Mouse (Mus musculus): ENCODE measurements around the gene Nol3.
A peak's percentile ranks its signal among the peaks of the same experiment; 100 is the strongest.
"Not testable (repeated sequence)": the region's sequence is repeated elsewhere in the genome, so short reads cannot be mapped to it uniquely, and the experiment has no call there.

The Nol3 gene

DNA sequence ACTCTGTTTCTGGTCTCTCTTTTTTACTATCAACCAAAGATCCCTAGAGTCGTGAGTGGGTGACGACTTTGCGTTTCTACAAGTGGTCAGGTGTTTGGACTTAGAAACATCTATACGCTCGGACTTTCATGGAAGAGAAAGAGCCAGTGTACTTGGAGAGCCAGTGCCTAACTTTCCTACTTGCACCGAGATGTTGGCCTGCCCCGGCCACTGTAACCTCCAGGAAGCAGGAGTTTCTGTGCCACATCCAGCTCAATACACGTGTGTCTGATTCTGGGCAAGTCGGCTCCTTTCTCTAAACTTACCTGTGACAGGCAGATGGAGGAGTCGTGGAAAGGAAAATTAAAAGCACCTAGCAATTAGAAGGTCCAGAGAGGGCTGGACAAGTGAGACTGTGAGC lies at the start of gene Nol3:
Gene Nol3, plus strand, starts transcription at position 301 of the 400 bp plus-strand sequence.
- no peak for DNase-seq (ENCODE audit: low spot score)

DNA sequence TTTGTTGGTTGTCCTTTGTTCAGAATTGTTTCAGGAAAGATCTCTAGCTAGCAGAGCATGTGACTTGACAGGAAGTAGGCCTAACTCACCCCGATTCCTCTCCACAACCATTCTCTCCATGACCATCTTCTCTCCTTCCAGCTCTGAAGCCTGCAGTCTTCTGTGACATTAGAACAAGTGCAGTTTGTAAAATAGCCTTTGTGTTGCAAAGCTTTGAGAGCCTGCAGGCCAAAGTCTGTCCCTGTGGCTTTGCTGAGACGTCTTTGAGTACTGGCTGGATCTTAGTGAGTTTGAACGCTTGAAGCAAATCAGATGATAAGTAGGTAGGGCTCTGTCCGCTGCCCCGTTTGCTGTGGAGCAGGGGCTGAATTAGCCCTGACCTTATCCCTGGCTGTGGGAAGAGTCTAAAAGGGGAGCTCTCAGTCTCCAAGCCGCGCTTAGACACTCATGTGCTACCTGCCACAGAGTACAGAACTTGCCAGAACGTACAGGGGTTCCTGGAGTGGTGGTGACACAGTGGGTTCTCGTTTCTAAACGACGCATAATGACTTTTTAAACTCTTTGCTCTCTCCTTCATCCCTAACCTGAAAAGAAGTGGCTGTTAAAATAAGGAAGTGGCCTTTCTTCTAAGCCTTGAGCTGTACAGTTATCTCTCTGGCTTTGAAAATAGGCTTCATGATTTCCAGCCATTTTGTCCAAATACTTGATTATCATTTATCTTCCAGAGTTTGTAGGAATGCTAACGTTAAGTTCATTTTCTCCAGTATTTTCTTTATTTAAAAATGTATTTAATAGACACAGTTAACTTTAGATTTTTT lies 44.2 kb upstream of the Nol3 start:
- DNase-seq (ENCODE audit: low spot score): no peak

DNA sequence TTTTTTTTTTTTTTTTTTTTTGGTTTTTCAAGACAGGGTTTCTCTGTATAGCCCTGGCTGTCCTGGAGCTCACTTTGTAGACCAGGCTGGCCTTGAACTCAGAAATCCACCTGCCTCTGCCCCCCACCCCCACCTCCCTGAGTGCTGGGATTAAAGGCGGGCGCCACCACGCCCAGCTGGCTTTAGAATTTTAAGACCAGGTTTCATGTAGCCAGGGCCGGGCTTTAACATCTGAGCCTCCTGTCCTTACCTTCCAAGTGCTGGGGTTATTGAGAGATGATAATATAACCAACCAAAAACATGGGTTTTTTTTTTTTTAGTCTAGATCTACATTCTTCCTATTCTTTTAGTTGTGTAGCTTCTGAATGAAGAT lies 43.6 kb upstream of the Nol3 start:
- DNase-seq (ENCODE audit: low spot score): not testable (repeated sequence)

DNA sequence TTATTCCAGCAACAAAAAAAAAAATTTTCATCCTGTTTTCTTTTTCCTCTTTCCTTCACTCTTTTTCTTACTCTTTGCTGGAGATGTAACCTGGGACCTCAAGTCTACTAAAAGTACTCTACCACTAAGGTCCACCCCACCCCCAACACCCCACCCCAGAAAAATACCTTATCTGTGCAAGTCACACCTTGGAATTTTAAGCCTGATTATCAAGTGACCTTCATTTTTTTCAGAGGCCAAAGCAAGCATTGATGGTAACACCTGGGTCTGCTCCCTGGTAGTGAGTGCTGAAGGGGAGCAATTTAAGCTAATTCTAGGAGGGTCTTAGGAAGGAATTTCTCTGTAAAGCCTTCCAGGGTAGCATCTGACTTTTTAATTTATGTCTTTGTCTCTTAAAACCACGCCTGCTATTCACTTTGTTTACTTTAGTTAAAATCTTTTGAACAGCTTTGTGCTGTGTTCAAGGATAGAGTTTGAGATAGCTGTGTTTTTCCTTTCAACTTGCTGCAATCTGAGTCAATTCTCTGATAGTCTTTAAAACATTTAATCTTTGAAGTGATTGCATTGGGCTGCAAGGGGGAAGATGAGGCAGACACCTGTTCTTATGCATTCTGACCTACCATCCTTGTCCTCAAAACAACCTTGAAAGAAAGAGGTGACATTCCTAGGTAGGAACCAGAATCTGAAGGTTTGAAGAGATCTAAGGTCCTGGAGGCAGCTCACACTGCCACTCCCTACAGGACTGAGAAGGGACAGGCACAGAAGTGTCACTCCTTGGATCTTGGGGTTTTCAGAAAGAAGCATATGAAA lies 42.6 kb upstream of the Nol3 start:
- no peak for DNase-seq (ENCODE audit: low spot score)

DNA sequence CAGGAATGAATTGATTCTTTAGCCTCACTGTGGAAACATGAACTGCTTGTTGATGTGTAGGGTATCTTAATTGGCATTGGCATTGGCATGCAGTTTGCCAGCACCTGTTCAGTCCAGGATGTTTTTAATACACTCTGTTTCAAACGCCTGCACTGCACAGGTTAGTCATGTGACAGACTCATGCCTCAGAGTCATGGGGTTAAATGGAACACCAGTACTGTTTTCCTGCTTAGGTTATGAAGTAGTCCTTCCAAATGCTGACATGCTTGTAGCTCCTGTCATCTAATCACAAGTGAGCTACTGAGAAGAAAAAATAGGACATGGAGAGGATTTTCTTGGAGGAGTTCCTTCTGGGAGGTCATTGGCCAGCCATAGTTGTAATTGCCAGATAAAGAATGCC lies 40.7 kb upstream of the Nol3 start:
- no peak for DNase-seq (ENCODE audit: low spot score)

DNA sequence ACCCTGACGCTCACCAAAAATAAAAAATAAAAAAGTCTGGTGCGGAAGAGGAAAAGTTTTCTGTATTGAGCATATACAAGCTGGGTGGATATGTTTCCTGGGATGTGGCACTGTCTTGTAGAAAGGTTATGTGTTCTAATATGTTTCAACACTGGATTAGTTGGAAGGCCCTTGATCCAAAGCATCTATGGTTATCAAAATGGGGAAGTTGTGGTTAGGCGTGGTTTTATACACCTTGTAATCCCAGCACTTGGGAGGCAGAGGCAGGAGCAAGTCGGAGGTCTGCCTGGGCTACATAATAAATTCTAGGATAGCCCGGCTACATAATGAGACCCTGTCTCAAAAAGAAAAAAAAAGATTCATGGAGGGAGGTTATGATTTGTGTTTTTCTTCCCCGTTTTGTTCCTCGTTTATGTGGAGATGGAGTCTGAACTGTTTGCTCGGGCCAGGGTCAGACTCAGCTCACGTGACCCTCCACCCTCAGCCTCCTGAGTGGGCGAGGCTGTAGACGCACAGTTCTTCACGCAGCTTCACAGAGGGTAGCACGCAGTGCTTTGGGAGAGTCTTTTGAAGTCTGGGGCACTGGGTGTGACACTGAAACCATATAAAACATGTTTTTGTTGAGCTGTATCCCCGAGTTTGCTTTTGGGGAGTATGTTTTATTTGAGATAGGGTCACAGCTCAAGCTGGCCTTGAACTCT lies 38.3 kb upstream of the Nol3 start:
- no peak for DNase-seq (ENCODE audit: low spot score)

DNA sequence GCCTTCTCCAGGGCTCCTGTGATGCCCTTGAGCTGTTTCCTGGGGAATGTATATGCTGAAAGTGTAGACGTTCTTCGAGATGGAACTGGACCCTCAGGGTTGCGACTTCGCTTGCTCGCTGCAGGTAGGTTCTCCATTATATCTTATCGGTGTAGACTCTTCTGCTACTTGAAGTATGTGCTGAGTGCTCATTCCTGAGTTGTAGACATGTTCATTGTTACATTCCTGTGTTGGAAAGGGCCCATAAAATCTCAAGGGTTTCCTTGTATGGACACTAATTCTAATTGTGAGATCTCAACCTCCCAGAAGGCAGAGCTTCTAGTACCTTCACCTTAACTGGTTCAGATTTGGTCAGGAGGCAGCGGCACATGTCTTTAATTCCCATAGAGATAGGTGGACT lies 34.9 kb upstream of the Nol3 start:
- DNase-seq (ENCODE audit: low spot score): no peak

DNA sequence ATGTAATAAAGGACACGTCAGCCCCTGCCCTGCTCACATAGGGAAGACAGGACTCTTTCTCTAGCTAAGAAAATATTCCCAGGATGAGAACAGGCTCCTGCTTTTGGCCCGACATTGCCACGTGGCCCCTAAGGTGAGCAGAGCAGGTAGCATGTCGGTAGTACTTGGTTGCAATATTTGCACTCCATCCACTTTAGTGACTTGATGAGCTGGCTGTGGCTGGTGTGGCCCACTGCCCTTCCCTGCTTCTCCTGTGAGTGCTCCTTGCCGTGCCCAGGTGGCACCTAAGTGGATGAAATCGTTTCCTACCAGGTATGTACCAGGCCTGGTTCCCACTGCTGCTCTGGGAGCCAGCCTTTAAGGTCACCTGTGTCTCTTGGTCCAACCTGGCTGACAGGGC lies 24.0 kb upstream of the Nol3 start:
- no peak for DNase-seq (ENCODE audit: low spot score)

DNA sequence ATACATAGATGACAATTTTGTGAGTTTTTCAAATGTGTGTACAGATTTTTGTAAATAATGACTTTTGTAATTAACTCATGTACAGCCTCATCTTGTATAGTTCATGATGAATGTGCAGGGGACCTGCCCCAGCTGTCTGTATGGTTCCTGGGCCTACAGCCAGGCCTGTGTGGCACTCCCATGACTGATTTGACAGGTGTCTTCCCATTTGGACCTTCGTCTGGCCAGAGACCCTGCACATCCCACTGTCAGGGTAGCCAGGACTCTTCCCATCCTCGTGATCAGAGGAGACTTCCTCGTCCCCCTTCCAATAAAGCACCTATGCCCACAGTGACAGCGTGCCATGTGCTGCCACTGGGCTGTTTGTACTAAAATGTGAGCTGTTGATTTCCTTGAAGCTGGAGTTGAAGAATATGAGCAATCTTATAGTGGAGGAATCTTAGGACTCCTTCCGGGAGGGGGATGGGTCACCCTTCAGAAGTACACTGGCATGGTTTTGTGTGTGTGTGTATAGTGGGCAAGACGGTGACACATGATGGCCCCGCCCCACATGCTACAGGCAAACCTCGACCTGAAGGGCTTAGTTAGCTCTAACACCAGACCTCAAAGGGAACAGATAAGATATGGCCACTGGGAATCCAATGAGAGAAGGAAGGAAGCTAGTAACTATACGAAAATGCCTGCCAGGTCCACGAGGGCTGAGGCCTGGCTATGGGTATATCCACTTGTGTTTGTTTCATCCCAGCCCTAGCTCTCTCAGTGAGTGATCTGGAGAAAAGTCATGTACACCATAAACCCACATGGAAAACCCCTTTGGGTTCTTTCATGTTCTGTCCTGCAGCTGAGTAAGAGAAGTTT lies 23.0 kb upstream of the Nol3 start:
- DNase-seq (ENCODE audit: low spot score): no peak

DNA sequence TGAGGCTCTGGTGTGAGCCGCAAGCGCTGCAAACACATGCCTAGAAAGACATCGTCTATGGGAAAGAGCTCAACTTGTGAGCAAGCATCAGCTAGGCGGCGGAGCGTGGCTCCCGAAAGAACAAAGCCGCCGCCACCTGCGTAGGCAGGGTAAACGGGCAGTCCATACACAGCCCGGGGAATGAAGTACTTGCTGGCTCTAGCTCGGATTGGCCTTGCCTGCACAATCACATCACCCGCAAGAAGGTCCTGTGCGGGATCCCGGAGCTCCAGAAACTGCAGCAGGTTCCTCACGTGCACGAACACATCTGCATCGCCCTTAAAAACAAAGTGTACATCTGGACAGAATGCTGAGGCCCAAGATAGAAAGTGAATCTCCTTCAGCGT lies 22.2 kb upstream of the Nol3 start:
- no peak for DNase-seq (ENCODE audit: low spot score)

DNA sequence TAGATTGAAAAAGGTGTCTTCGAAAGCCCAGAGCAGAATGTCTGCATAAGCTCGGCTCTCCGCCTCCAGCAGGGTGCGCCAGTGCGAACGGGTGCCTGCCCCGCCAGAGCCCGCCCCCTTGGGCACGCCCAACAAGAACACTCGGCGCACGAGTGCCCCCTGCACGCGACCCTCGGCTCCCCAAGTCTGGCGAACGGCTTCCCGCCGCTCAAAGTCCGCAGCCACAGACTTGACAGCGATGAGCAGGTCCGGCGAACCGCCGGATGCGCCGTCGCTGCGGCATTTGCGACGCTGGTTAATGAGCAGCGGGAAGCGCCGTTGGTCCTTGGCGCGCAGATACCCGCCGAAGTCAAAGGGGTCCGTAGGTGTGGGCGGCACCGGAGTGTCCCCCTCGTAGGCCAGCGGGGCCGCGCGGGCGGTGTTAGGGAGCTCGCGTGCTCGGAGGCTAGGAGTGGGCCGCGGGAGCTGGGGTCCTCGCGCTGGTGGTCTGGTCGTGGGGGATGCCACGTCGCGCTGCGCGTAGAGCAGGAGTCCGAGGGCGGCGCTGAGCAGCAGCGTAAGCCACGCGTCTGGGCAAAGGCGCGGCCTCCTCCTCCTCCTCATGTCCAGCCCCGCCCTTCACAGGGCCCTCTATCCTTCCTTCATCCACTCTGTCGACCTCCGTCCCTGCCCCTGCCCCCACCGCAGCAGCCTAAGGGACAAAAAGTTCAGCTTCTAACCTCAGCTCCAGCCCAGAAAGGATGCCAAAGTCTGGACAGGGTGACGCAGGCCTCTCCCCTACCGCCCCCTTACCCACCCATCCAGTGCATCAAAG lies 21.6 kb upstream of the Nol3 start:
- peak; percentile 89 for DNase-seq (ENCODE audit: low spot score)

DNA sequence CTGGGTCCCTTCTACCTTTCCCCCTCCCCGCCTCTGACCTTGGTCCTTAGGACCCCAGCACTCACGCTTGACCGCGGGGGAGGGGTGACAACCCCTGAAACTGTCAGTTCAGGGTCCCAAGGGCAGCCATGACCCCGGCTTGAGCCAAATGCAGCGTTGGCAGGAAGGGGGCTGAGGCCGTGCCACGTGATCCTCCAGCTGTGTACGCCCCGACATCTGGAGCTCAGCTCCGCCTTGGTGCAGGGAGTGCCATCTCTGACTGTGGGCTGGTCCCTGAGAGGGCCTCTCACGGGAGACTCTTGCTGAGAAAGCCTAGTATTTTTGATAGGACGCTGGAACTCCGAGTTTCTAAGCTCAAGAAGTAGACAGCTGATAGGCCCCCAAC lies 21.0 kb upstream of the Nol3 start, which contains the start of gene B3gnt9:
Gene B3gnt9, minus strand, starts transcription at position 188 of the 385 bp plus-strand sequence.
- DNase-seq (ENCODE audit: low spot score): peak; percentile 79

DNA sequence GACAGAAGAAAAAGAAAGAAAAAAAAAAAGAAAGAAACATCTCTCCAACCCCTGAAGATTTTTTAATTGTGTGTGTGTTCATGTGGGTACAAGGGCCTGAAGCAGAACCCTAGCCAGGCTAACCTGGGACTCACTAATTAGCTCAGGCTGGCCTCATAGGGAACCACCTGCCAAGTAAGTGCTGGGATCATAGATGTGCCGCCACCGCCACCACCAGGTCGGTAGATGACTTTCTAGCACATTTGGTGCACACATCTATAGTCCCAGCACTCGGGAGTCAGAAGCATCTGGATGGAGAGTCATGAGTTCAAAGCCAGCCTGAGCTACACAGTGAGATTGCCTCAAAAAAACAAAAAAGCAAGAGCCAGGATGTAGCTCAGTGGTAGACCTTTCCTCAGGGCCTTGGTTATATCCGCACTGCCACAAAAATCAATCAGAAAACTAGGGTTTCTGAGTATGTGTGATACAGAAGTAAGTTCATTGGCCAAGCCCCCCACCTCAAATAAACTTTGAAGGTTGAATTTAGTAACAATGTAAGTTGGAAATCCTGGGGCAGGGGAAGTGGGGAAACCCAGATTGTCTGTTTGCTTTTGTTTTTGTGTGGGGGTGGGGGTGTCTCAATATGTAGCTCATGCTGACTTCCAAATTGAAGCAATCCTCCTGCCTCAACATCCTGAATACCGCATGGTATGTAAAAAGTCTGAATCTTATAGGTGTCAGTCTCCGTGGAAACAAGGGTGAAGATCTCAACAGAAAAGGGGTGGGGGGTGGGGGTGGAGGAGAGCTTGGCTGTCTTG lies 18.4 kb upstream of the Nol3 start:
- no peak for DNase-seq (ENCODE audit: low spot score)

DNA sequence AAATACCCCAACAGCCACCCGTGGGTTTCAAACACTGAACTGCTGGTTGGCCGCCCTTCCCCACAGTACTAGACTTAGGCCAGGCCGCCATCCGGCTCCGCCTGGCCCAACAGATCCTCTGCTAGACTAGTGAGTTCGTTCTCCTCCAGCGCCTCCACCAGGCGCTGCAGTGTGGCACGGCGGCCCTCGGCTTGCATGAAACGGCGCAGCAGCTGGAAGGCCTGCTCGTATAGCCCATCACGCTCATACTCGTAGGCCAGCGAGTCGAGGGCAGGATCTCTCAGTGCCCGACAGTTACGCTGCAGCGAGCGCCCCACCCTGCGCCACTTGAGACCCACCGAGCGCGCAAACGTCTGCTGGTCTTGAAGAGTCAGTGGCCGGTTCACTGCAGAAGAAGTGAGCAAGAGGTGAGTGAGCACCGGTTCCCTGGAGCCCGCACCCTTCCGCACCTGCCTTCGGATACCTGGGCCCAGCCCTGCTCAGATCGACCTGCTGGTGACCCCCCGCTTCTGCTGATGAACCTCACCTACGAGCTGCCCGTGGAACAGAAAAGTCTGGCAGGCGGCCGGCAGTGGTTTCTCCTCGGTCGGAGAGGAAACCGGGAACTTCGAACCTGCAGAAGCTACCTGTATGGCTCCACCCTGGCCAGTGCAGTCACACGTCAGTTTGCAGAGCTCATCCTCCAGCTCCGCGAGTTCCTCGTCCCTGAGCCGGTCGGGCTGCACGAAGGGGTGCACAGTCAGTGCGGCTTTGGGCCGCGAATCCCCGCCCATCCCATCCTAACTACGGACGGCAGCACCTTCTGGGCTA lies 16.8 kb upstream of the Nol3 start:
- no peak for DNase-seq (ENCODE audit: low spot score)

DNA sequence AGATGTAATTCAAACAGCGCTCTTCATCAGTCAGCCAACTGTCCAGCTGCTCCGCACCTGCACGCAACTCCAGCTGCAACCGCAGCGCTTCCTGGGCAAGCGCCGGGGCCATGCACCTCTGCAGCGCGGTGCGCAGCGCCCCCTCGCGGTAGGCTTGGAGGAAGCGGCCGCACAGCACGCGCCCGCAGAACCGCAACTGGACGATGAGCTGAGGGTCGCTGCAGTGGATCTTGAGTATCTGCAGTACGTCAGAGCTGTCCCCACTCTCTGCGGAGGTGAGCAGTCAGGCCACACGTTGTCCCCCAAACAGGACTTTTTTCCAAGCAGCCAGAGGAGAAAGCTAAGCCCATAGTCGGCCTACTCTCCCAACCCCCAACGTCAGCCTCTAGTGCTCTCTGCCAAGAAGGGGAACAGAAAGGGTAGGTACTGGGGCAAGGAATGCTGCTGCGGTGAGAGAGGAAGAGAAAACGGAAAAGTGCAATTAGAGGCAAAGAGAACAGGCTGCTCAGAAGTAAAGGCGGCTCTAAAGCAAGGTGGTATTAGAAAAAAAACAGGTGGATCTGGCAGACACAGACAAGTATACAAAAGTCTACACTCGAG lies 16.1 kb upstream of the Nol3 start:
- DNase-seq (ENCODE audit: low spot score): peak; percentile 79

DNA sequence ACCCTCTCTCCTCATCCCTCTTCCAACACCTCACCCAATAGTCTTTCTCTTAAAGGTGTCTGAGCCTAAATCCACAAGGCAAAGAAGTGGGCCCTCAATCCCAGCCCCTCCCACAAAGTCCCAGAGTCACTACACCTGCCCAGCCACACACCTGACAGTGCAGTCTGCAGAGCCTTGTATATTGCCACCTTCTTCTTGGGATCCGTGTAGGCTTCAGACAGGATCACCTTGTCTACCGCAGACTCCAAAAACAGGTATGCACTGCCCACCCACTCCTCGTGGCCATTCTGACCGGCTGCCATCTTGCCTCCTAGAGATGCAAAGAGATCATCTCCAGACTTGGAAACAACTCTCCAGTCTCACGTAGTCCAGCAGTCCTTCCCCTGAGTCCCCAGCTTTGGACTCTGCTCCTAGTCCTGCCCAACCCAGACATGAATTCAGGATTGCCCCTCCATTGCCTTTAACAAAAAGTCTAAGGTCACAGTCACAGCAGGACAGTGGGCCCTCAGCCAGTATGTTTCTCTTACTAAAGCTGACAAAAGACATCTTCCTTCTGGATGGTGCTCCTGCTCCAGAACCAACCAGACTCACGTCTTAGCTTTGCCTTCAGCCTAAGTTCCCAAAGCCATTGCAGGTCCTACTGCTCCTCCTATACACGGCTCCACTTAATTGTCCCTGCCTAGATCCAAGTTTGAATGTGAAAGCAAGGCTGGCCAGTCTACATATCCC lies 15.4 kb upstream of the Nol3 start:
- DNase-seq (ENCODE audit: low spot score): no peak

DNA sequence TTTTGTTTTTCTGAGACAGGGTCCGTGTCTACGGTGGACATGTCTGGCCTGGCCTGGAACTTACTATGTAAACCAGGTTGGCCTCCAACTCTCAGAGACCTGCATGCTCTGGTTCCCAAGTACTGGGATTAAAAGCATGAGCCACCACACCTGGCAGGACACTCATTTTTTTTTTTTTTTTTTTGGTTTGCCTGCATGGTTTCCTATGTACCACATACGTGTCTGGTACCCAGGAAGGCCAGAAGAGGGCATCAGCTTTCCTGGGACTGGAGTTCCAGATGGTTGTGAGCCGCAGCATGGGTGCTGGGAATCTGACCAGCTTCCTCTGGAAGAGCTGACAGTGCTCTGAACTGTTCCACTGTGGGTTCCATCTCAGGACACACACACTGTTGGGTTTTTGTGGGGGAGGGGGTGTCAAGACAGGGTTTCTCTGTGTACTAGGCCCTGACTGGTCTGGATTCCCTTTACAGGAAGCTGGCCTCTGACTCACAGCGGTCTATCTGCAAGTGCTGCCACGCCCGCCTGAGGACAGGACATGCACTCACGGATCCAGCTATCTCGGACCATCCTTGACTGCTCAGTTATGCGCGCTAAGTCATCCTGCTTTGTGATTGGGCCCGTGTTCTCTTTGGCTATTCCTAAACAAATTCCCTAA lies 14.5 kb upstream of the Nol3 start:
- DNase-seq (ENCODE audit: low spot score): no peak

Measured in testis, postnatal 14 days (tissue).